Mouse (Mus musculus) layer of hippocampus, postnatal 36 days (tissue): ENCODE results near the gene Akip1. TPM values are rescaled to one million over a fixed set of nuclear protein-coding genes. Genes with fewer than 3 reads are reported as not detected.

ENCODE experiments used
- DNase-seq, 2 experiments: peaks; one replicate each; pipeline ENCODE4 v3.0.0; 2022
- total RNA-seq, 2 experiments: library from RNA; stranded (reverse); gene quantifications; 2 replicates each; pipeline ENCODE4 v1.2.3; 2021

Akip1 gene
- 1 to 10 TPM; 5.6 to 5.9 TPM for total RNA-seq

- DNase-seq, result peak; percentile 90 to 91
These were observed at the start of gene Akip1, which contains the start of gene St5 for GRCm38 (mm10) chr7:109703190-109704015. TSS of gene Akip1 (plus strand) at chr7:109703690. TSS of gene St5 (minus strand) at chr7:109703605.

GRCm38 (mm10) chr7:109654871-109655270 lies 48.6 kb upstream of the Akip1 start:
- no peak for DNase-seq

- DNase-seq, result no peak
These were observed 45.6 kb upstream of the Akip1 start for GRCm38 (mm10) chr7:109657884-109658283.

- no peak for DNase-seq
These were observed 44.2 kb upstream of the Akip1 start for GRCm38 (mm10) chr7:109659278-109659677.

GRCm38 (mm10) chr7:109662626-109663025 lies 40.9 kb upstream of the Akip1 start:
- peak; percentile 30 to 60 for DNase-seq

- DNase-seq, result no peak
These were observed 36.8 kb upstream of the Akip1 start for GRCm38 (mm10) chr7:109666664-109667063.

- no peak for DNase-seq
These were observed 33.9 kb upstream of the Akip1 start for GRCm38 (mm10) chr7:109669426-109670170.

GRCm38 (mm10) chr7:109671581-109672471 lies 31.7 kb upstream of the Akip1 start:
- peak; percentile 59 to 62 for DNase-seq

GRCm38 (mm10) chr7:109674944-109675628 lies 28.4 kb upstream of the Akip1 start:
- DNase-seq, result no peak

- DNase-seq, result no peak
These were observed 23.2 kb upstream of the Akip1 start for GRCm38 (mm10) chr7:109680284-109680683.

- no peak for DNase-seq
These were observed 22.6 kb upstream of the Akip1 start for GRCm38 (mm10) chr7:109680879-109681278.

GRCm38 (mm10) chr7:109686585-109687128 lies 16.8 kb upstream of the Akip1 start:
- no peak for DNase-seq

- DNase-seq, result no peak
These were observed 13.4 kb upstream of the Akip1 start for GRCm38 (mm10) chr7:109690101-109690500.

GRCm38 (mm10) chr7:109690961-109691360 lies 12.5 kb upstream of the Akip1 start:
- no peak for DNase-seq

GRCm38 (mm10) chr7:109694576-109695338 lies 8.7 kb upstream of the Akip1 start:
- no peak for DNase-seq

GRCm38 (mm10) chr7:109695339-109695726 lies 8.2 kb upstream of the Akip1 start:
- no peak for DNase-seq

GRCm38 (mm10) chr7:109700213-109700612 lies 3.3 kb upstream of the Akip1 start:
- DNase-seq, result no peak

- DNase-seq, result no peak
These were observed 769 bp upstream of the Akip1 start for GRCm38 (mm10) chr7:109702721-109703120.

- peak in 1 of 2 experiments; percentile 26 for DNase-seq
These were observed 507 bp downstream of the Akip1 start for GRCm38 (mm10) chr7:109704016-109704377.

- no peak for DNase-seq
These were observed 971 bp downstream of the Akip1 start for GRCm38 (mm10) chr7:109704461-109704860.
